Mouse (Mus musculus): ENCODE measurements around the gene Olfr1443.
"Not testable (repeated sequence)": the region's sequence is repeated elsewhere in the genome, so short reads cannot be mapped to it uniquely, and the experiment has no call there.

The Olfr1443 gene

GRCm38 (mm10) chr19:12677812-12678211 is at the start of gene Olfr1443:
Gene Olfr1443, plus strand, starts transcription at chr19:12678112.
- in situ Hi-C loops (cut with MboI; ENCODE audit: low pct_unique_long_range_greater_than_20kb in 1 of 2, low sequenced_read_pairs in 2 of 2, unreplicated experiment in 1 of 2), result no loop called here

GRCm38 (mm10) chr19:12633176-12633575 is 44.7 kb upstream of the Olfr1443 start, which contains the start of gene Glyat:
Gene Glyat, plus strand, starts transcription at chr19:12633308.
- in situ Hi-C loops (cut with MboI; ENCODE audit: low pct_unique_long_range_greater_than_20kb in 1 of 2, low sequenced_read_pairs in 2 of 2, unreplicated experiment in 1 of 2), result no loop called here

- in situ Hi-C loops (cut with MboI; ENCODE audit: low pct_unique_long_range_greater_than_20kb in 1 of 2, low sequenced_read_pairs in 2 of 2, unreplicated experiment in 1 of 2), result no loop called here
Measured at GRCm38 (mm10) chr19:12634259-12634658, 43.7 kb upstream of the Olfr1443 start.

GRCm38 (mm10) chr19:12634963-12635362 is 42.9 kb upstream of the Olfr1443 start:
- in situ Hi-C loops (cut with MboI; ENCODE audit: low pct_unique_long_range_greater_than_20kb in 1 of 2, low sequenced_read_pairs in 2 of 2, unreplicated experiment in 1 of 2), result no loop called here

- in situ Hi-C loops (cut with MboI; ENCODE audit: low pct_unique_long_range_greater_than_20kb in 1 of 2, low sequenced_read_pairs in 2 of 2, unreplicated experiment in 1 of 2), result no loop called here
Measured at GRCm38 (mm10) chr19:12636863-12637262, 41.0 kb upstream of the Olfr1443 start.

GRCm38 (mm10) chr19:12638049-12638448 is 39.9 kb upstream of the Olfr1443 start:
- in situ Hi-C loops (cut with MboI; ENCODE audit: low pct_unique_long_range_greater_than_20kb in 1 of 2, low sequenced_read_pairs in 2 of 2, unreplicated experiment in 1 of 2), result no loop called here

- in situ Hi-C loops (cut with MboI; ENCODE audit: low pct_unique_long_range_greater_than_20kb in 1 of 2, low sequenced_read_pairs in 2 of 2, unreplicated experiment in 1 of 2), result no loop called here
Measured at GRCm38 (mm10) chr19:12649511-12649910, 28.4 kb upstream of the Olfr1443 start.

- in situ Hi-C loops (cut with MboI; ENCODE audit: low pct_unique_long_range_greater_than_20kb in 1 of 2, low sequenced_read_pairs in 2 of 2, unreplicated experiment in 1 of 2), result no loop called here
Measured at GRCm38 (mm10) chr19:12666156-12666555, 11.8 kb upstream of the Olfr1443 start.

- in situ Hi-C loops (cut with MboI; ENCODE audit: low pct_unique_long_range_greater_than_20kb in 1 of 2, low sequenced_read_pairs in 2 of 2, unreplicated experiment in 1 of 2), result not testable (repeated sequence)
Measured at GRCm38 (mm10) chr19:12668601-12669000, 9.3 kb upstream of the Olfr1443 start.

- in situ Hi-C loops (cut with MboI; ENCODE audit: low pct_unique_long_range_greater_than_20kb in 1 of 2, low sequenced_read_pairs in 2 of 2, unreplicated experiment in 1 of 2), result no loop called here
Measured at GRCm38 (mm10) chr19:12670139-12670538, 7.8 kb upstream of the Olfr1443 start, which contains the start of gene Olfr1442. Gene Olfr1442, plus strand, starts transcription at chr19:12670439.

GRCm38 (mm10) chr19:12671051-12671450 is 6.9 kb upstream of the Olfr1443 start:
- in situ Hi-C loops (cut with MboI; ENCODE audit: low pct_unique_long_range_greater_than_20kb in 1 of 2, low sequenced_read_pairs in 2 of 2, unreplicated experiment in 1 of 2), result no loop called here

GRCm38 (mm10) chr19:12684638-12685037 is 6.7 kb downstream of the Olfr1443 start:
- in situ Hi-C loops (cut with MboI; ENCODE audit: low pct_unique_long_range_greater_than_20kb in 1 of 2, low sequenced_read_pairs in 2 of 2, unreplicated experiment in 1 of 2), result no loop called here

GRCm38 (mm10) chr19:12685231-12685630 is 7.3 kb downstream of the Olfr1443 start:
- in situ Hi-C loops (cut with MboI; ENCODE audit: low pct_unique_long_range_greater_than_20kb in 1 of 2, low sequenced_read_pairs in 2 of 2, unreplicated experiment in 1 of 2), result no loop called here

- in situ Hi-C loops (cut with MboI; ENCODE audit: low pct_unique_long_range_greater_than_20kb in 1 of 2, low sequenced_read_pairs in 2 of 2, unreplicated experiment in 1 of 2), result no loop called here
Measured at GRCm38 (mm10) chr19:12695590-12695989, 17.7 kb downstream of the Olfr1443 start, which contains the start of gene Keg1. Gene Keg1, plus strand, starts transcription at chr19:12695786.

- in situ Hi-C loops (cut with MboI; ENCODE audit: low pct_unique_long_range_greater_than_20kb in 1 of 2, low sequenced_read_pairs in 2 of 2, unreplicated experiment in 1 of 2), result no loop called here
Measured at GRCm38 (mm10) chr19:12696221-12696620, 18.3 kb downstream of the Olfr1443 start.

GRCm38 (mm10) chr19:12708458-12708857 is 30.5 kb downstream of the Olfr1443 start:
- in situ Hi-C loops (cut with MboI; ENCODE audit: low pct_unique_long_range_greater_than_20kb in 1 of 2, low sequenced_read_pairs in 2 of 2, unreplicated experiment in 1 of 2), result no loop called here

- in situ Hi-C loops (cut with MboI; ENCODE audit: low pct_unique_long_range_greater_than_20kb in 1 of 2, low sequenced_read_pairs in 2 of 2, unreplicated experiment in 1 of 2), result no loop called here
Measured at GRCm38 (mm10) chr19:12708986-12709385, 31.1 kb downstream of the Olfr1443 start.

GRCm38 (mm10) chr19:12719189-12719588 is 41.3 kb downstream of the Olfr1443 start:
- in situ Hi-C loops (cut with MboI; ENCODE audit: low pct_unique_long_range_greater_than_20kb in 1 of 2, low sequenced_read_pairs in 2 of 2, unreplicated experiment in 1 of 2), result no loop called here

- in situ Hi-C loops (cut with MboI; ENCODE audit: low pct_unique_long_range_greater_than_20kb in 1 of 2, low sequenced_read_pairs in 2 of 2, unreplicated experiment in 1 of 2), result no loop called here
Measured at GRCm38 (mm10) chr19:12720463-12720862, 42.6 kb downstream of the Olfr1443 start.

GRCm38 (mm10) chr19:12720919-12721318 is 43.0 kb downstream of the Olfr1443 start:
- in situ Hi-C loops (cut with MboI; ENCODE audit: low pct_unique_long_range_greater_than_20kb in 1 of 2, low sequenced_read_pairs in 2 of 2, unreplicated experiment in 1 of 2), result not testable (repeated sequence)

GRCm38 (mm10) chr19:12721596-12721995 is 43.7 kb downstream of the Olfr1443 start:
- in situ Hi-C loops (cut with MboI; ENCODE audit: low pct_unique_long_range_greater_than_20kb in 1 of 2, low sequenced_read_pairs in 2 of 2, unreplicated experiment in 1 of 2), result not testable (repeated sequence)
